Mouse (Mus musculus) forebrain, embryonic 14.5 days (tissue): ENCODE results near the gene Myo10. TPM values are rescaled to one million over a fixed set of nuclear protein-coding genes. Genes with fewer than 3 reads are reported as not detected.

Source experiments
- ATAC-seq: fragments of 200-750 bp; cut with Nextera tagmentation; 2 replicates; pipeline ENCODE4 v1.8.0; 2017; ENCODE audit warnings: mild to moderate bottlenecking, moderate library complexity
- DNase-seq: peaks from one replicate; pipeline ENCODE4 v3.0.0-alpha.2; 2015; ENCODE audit warnings: low spot score
- H3K27ac ChIP-seq: fragments of 300-500 bp; sonication (generic); 2 replicates; pipeline ENCODE4 v1.5.1; 2014; ENCODE audit warnings: low read depth, mild to moderate bottlenecking, control low read depth, low read length, moderate library complexity
- H3K27me3 ChIP-seq: fragments of 300-500 bp; sonication (generic); replicated peaks from 2 replicates; pipeline ENCODE4 v1.6.1; 2014; ENCODE audit warnings: low read length, control low read depth, mixed read lengths; ENCODE audit not compliant: control insufficient read depth, insufficient read depth
- H3K36me3 ChIP-seq: fragments of 300-500 bp; sonication (generic); 2 replicates; pipeline ENCODE4 v1.6.1; 2014; ENCODE audit warnings: low read length, control low read depth; ENCODE audit not compliant: control insufficient read depth, insufficient read depth
- H3K4me1 ChIP-seq: fragments of 300-500 bp; sonication (generic); 2 replicates; pipeline ENCODE4 v1.6.1; 2014; ENCODE audit warnings: antibody characterized with exemption, low read length, control low read depth; ENCODE audit not compliant: control insufficient read depth, insufficient read depth
- H3K4me2 ChIP-seq: fragments of 300-500 bp; sonication (generic); 2 replicates; pipeline ENCODE4 v1.6.1; 2014; ENCODE audit warnings: mild to moderate bottlenecking, control low read depth, low read length
- H3K4me3 ChIP-seq: fragments of 300-500 bp; sonication (generic); 2 replicates; pipeline ENCODE4 v1.5.1; 2014; ENCODE audit warnings: low read depth, low read length, control low read depth
- H3K9ac ChIP-seq: fragments of 300-500 bp; sonication (generic); 2 replicates; pipeline ENCODE4 v1.6.1; 2014; ENCODE audit warnings: mild to moderate bottlenecking, low read length, control low read depth, moderate library complexity
- H3K9me3 ChIP-seq: fragments of 300-500 bp; sonication (generic); replicated peaks from 2 replicates; pipeline ENCODE4 v1.6.1; 2016; ENCODE audit warnings: low read length, control low read depth, mixed read lengths; ENCODE audit not compliant: control insufficient read depth
- WGBS: fragments of 180-500 bp; shearing (Covaris S2); extraction: QIAGEN DNeasy Blood & Tissue Kit; methylation state at CpG from one replicate; pipeline ENCODE4 v1.1.7; 2014; 5-methylcytosine and 5-hydroxymethylcytosine counted together
- polyA plus RNA-seq: library from polyadenylated mRNA; unstranded; fragments of >200 nt; fragmentation: Nextera tagmentation; extraction: Ambion mirVana; gene quantifications from 2 replicates; pipeline ENCODE4 v1.2.1, GENCODE M21; 2014

The Myo10 gene
- polyA plus RNA-seq, 1 experiment from 2014 or later, result 36.2 TPM

DNA sequence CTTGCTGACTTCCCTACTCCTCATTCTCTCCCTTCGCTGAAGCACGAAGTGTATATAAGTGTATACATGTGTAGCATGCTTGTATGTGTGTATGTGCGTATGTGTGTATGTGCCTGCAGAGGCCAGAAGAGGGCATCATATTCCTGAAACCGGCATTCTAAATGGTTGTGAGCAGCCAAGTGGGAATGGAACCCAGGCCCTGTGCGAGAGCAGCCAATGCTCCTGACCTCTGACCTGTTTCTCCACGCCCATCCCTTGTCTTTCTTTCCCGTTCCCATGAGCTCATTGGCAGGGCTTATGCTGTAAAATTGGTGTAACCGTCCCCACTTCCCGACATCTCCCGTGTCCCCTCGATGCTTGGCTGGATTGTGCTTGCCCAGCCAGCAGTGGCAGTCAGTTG lies 53.0 kb downstream of the Myo10 start:
- Histone ChIP-seq H3K36me3 (no peaks in the 10 kb centered on the region), H3K4me2 (no peak overlapping the region), H3K27ac (no peak overlapping the region), H3K4me1 (peaks cover 16% of the 10 kb centered on the region), H3K9ac (no peak overlapping the region), H3K9me3 (no peaks in the 10 kb centered on the region), H3K27me3 (no peaks in the 10 kb centered on the region), H3K4me3 (no peak overlapping the region)
- ATAC-seq (no peak), DNase-seq (no peak)
- WGBS, result 94% methylated on average over 11 of the region's 11 CpGs

DNA sequence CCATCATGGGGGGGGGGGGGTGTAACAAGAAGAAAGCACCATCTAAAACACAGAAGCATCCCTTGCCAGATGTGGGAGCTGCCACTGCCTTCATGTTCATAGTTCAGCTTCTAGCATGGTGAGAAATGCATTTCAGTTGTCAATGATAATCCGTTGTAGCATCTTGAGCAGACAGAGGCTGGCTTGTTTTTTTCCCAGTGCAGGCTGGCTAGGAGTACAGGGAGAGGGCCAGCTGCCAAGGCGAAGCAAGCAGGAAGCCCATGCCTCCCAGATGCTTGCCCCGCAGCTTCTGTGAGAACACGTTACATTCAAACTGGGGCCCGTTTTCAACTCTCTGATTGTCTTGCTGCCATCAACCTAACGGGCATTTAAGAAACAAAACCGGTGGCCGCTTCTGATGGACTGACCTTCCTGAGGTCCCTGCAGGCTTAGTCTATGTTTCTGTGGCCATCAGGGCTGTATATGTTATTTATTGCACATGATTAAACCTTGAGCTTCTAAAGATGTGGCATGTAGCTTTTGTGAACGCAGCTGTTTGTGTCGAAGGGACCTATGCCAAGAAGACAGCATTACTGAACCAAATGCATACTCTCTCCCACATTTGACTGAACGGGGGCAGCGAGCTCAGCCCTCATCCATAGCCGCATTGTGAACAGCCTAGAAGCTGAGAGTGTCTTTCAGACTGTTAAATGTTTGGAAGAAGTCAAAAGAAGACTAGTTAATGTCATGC lies 53.9 kb downstream of the Myo10 start:
- peak; percentile 78 for DNase-seq
- no peak overlapping the region for H3K4me2 ChIP-seq
- H3K27me3 ChIP-seq, result no peaks in the 10 kb centered on the region
- H3K9me3 ChIP-seq, result no peaks in the 10 kb centered on the region
- H3K36me3 ChIP-seq, result no peaks in the 10 kb centered on the region
- H3K27ac ChIP-seq, result peak overlapping the region; percentile 45; the same call in 1 of the 2 replicates
- H3K4me1 ChIP-seq, result peaks cover 19% of the 10 kb centered on the region
- 34% methylated on average over 13 of the region's 13 CpGs for WGBS
- no peak overlapping the region for H3K4me3 ChIP-seq
- no peak overlapping the region for H3K9ac ChIP-seq
- peak; percentile 64 for ATAC-seq

DNA sequence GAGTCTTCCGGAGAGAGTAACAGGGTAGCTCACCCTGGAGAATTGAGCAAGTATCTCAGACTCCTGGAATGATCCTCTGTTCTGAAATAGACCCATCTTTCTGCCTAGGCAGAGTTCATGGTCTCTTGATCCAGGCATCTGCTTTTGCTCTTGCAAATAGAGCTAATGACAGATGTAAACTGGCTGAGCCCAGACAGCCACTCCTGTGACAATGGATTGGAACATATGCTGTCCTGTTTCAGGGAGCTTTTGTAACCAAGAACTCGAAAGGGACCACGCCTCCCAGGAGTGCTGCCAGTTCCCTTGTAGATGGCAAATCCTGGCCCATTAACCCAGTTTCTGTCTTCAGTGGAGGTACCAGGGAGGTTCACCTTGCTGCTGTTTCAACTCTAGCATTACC lies 56.8 kb downstream of the Myo10 start:
- H3K4me1 ChIP-seq, result peaks cover 22% of the 10 kb centered on the region
- DNase-seq, result peak; percentile 56
- no peak overlapping the region for H3K4me3 ChIP-seq
- H3K36me3 ChIP-seq, result no peaks in the 10 kb centered on the region
- H3K27ac ChIP-seq, result no peak overlapping the region
- WGBS, result 44% methylated on average over 3 of the region's 3 CpGs
- H3K9me3 ChIP-seq, result no peaks in the 10 kb centered on the region
- H3K9ac ChIP-seq, result no peak overlapping the region
- no peak overlapping the region for H3K4me2 ChIP-seq
- no peaks in the 10 kb centered on the region for H3K27me3 ChIP-seq
- peak; percentile 32; the same call in 1 of the 2 replicates for ATAC-seq

DNA sequence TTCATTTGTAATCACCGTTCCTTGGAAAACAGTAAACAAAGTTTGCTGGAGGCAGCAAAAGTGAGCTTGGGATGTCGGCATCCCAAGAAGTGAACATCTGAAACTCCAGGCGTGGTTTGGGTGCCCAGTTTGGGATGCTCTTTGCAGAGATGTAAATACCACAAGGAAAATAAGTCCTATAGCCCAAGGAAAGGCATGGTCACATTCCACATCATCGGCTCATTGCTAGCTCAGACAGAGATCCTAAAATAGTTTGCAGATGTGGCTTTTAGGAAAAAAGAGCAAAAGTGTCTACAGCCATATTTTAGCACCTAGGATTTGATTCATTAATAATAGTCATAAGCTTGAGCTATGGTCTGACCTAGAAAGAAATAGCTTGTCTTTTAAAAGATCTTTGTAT lies 57.3 kb downstream of the Myo10 start:
- no peak overlapping the region for H3K4me2 ChIP-seq
- H3K9me3 ChIP-seq, result no peaks in the 10 kb centered on the region
- no peak overlapping the region for H3K27ac ChIP-seq
- ATAC-seq, result no peak
- no peak for DNase-seq
- WGBS, result 93% methylated on average over 4 of the region's 4 CpGs
- no peak overlapping the region for H3K4me3 ChIP-seq
- H3K27me3 ChIP-seq, result no peaks in the 10 kb centered on the region
- no peak overlapping the region for H3K9ac ChIP-seq
- peaks cover 22% of the 10 kb centered on the region for H3K4me1 ChIP-seq
- no peaks in the 10 kb centered on the region for H3K36me3 ChIP-seq

DNA sequence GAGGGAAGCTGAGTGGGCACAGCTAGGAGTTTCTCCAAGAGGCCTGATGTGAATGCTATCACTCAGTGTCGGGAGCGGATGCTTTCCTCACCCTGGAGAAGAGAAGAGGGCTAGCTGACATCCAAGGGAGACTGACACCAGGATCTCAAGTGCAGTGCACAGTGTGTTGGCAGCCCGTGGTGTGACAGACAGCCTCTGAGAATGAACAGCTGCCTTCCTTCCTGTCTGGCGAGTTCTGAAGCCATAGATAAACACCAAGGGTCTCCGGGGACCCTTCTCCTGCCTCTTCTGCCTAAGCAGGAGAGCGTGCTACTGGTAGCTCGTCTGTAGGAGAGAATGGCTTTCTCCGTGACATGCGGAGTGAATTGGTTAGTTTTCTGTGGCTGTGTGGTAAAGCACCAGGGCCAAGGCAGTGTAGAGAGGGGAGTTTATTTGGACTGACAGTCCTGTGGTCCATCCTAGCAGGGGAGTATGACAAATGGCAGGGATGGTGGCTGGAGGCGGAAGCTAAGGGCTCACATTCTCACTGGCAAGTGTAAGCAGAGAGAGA lies 58.0 kb downstream of the Myo10 start:
- H3K27ac ChIP-seq, result 0 out of 2 replicates have a peak overlapping the region, but pooled peaks have one; percentile 5
- no peak overlapping the region for H3K4me3 ChIP-seq
- DNase-seq, result peak; percentile 45
- H3K4me2 ChIP-seq, result no peak overlapping the region
- H3K36me3 ChIP-seq, result no peaks in the 10 kb centered on the region
- H3K27me3 ChIP-seq, result no peaks in the 10 kb centered on the region
- no peak overlapping the region for H3K9ac ChIP-seq
- WGBS, result 64% methylated on average over 10 of the region's 10 CpGs
- peak; percentile 21; the same call in 1 of the 2 replicates for ATAC-seq
- no peaks in the 10 kb centered on the region for H3K9me3 ChIP-seq
- peaks cover 22% of the 10 kb centered on the region for H3K4me1 ChIP-seq

DNA sequence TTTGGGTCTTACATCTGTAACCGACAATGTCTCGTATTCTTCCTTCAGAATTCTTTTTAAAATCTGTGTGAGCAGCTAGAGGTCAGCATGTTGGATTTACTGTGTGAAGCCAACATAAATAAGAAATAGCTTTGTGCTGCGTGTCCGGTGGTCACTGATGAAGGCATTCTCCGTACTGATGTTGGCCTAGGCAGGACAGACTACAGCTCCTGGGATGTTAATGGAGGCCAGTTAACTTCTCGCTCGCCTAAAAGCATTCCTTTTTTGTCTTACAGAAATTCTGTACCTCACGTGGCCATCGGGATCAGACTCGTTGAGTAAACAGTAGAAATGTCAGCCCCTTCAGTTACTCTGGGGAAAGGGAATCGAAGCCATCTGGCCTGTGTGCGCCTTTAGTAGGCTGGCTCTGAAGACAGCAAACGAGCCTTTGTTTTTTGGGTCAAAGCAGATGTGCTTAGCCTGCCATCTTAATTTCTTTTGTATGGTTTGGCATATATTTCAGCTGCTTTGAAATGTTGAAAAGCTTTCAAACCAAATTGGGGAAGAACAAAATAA lies 60.7 kb downstream of the Myo10 start:
- no peak overlapping the region for H3K4me3 ChIP-seq
- WGBS, result 60% methylated on average over 13 of the region's 13 CpGs
- H3K4me1 ChIP-seq, result peaks cover 9% of the 10 kb centered on the region
- no peak overlapping the region for H3K27ac ChIP-seq
- no peak overlapping the region for H3K9ac ChIP-seq
- H3K4me2 ChIP-seq, result no peak overlapping the region
- no peaks in the 10 kb centered on the region for H3K36me3 ChIP-seq
- H3K9me3 ChIP-seq, result no peaks in the 10 kb centered on the region
- no peaks in the 10 kb centered on the region for H3K27me3 ChIP-seq
- DNase-seq (peak; percentile 46), ATAC-seq (0 out of 2 replicates have a peak, but pooled peaks have one; percentile 61)

DNA sequence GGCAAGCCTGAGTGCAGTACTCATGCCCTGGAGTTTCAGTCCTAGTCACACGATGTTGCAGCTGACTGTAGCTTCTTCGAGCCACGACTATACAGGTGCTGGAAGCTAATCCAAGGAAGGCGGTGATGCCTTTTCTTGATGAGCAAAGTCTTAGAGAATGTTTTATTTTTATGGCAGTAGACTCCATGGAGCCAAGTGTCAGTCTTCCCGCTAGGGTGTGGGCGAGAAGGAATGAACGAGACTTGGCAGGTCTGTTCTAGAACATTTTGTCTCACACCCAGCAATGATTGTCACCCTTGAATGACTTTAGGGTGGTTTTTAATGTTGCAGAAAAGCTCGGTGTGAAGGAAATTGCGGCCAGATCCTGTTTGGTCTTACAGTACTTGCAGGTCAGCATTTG lies 62.9 kb downstream of the Myo10 start:
- Histone ChIP-seq H3K9me3 (no peaks in the 10 kb centered on the region), H3K27ac (no peak overlapping the region), H3K4me3 (no peak overlapping the region), H3K36me3 (no peaks in the 10 kb centered on the region), H3K4me2 (no peak overlapping the region), H3K27me3 (no peaks in the 10 kb centered on the region), H3K4me1 (peaks cover 13% of the 10 kb centered on the region), H3K9ac (no peak overlapping the region)
- DNase-seq, result no peak
- ATAC-seq, result no peak
- 90% methylated on average over 9 of the region's 9 CpGs for WGBS

DNA sequence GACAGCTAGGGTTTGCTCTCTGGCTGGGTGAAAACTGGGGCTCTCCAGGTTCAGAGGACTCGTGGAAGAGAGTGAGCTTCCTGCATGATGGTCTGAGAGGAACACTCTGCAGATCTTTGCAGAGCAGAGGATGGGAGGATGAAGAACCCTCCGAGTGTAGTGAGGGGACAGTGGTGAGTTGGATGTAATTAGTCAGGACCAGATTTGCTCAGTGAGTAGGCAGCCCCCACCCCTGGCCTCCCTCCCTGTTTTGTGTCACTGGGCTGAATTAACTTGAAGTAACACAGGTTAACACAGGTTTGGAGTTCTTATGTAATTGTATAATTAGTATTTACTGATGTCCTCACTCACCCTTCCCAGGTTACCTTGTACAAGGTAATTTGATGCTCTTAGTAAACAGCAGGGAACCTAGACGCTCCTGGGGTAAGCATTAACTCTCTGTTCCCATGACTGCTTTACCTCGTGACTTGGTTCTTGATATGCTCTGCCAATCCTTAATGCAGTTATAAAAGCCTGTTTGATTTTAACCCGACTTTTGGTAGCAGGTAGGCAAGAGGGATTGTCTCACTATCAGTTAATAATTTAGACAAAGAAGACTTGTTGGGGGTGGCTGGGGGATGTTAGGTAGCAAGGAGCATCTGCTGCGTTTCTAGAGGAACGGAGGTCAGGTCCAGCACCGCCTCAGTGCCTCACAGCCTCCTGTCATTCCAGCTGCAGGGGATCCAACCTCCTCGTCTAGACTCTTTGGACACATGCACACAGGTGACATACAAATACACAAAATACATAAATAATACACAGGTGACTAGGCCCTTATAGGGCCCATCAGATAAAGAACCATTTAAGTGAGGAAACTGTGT lies 66.3 kb downstream of the Myo10 start:
- 0 out of 2 replicates have a peak, but pooled peaks cover 3% of the 10 kb centered on the region for H3K27me3 ChIP-seq
- no peak overlapping the region for H3K4me3 ChIP-seq
- ATAC-seq, result no peak
- H3K36me3 ChIP-seq, result no peaks in the 10 kb centered on the region
- no peak overlapping the region for H3K9ac ChIP-seq
- H3K27ac ChIP-seq, result no peak overlapping the region
- no peak overlapping the region for H3K4me2 ChIP-seq
- no peaks in the 10 kb centered on the region for H3K9me3 ChIP-seq
- DNase-seq, result no peak
- peaks cover 9% of the 10 kb centered on the region; the same call in 1 of the 2 replicates for H3K4me1 ChIP-seq
- WGBS, result 45% methylated on average over 9 of the region's 9 CpGs
